15 mouse cellular contexts compared by ENCODE assay signal in the genomic region with DNA sequence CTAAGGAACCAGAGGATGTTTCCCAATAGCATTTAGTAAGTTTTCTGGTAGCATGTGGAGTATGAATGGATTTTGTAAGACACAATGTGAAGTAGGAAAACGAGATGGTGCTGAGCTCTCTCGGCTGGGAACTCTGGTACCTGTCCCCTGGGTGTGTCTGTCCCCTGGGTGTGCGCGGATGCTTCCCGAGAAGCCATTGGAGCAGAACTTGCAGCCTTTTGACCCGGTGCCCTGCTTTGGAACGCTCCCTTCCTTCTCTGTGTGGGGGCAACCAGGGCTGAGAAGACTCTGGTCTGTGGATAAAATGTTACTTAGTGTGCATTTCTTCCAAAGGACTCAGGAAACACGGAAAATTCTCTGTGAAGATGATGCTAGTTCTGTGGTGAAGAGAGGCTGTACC.
"Had no signal": no experiment of that assay in that cellular context is flagged by ENCODE, and none has a peak within 500 bp of the region (broad histone marks: within the 10 kb centered on the region; RNA-seq: fewer than 3 reads in every experiment).

No protein-coding gene starts in this region.

- H3K4me1 ChIP-seq: lung, embryonic 15.5 days; midbrain, embryonic 13.5 days; midbrain, embryonic 15.5 days; neural tube, embryonic 12.5 days; stomach, embryonic 15.5 days had no signal

- H3K4me3 ChIP-seq: lung, embryonic 15.5 days; megakaryocyte, embryonic 14.5 days; midbrain, embryonic 13.5 days; midbrain, embryonic 15.5 days; neural tube, embryonic 12.5 days; stomach, embryonic 15.5 days had no signal

- H3K27me3 ChIP-seq: neural tube, embryonic 12.5 days; stomach, embryonic 15.5 days had no signal

- H3K9me3 ChIP-seq: lung, embryonic 15.5 days; midbrain, embryonic 13.5 days; midbrain, embryonic 15.5 days; neural tube, embryonic 12.5 days; stomach, embryonic 15.5 days had no signal

- H3K36me3 ChIP-seq: lung, embryonic 15.5 days; midbrain, embryonic 13.5 days; midbrain, embryonic 15.5 days; neural tube, embryonic 12.5 days; stomach, embryonic 15.5 days had no signal

- H3K27ac ChIP-seq: lung, embryonic 15.5 days; macrophage; midbrain, embryonic 13.5 days; midbrain, embryonic 15.5 days; neural tube, embryonic 12.5 days; stomach, embryonic 15.5 days; stomach, postnatal 0 days had no signal

- DNase-seq: lung, adult 2 months; lung, postnatal 14 days; lung, postnatal 36 days; right cerebral cortex, postnatal 14 days; thymus, adult 2 months; thymus, postnatal 25 days; thymus, postnatal 4 days had no signal
